Mouse (Mus musculus) intestine, embryonic 16.5 days (tissue): ENCODE results near the gene Pphln1. TPM values are rescaled to one million over a fixed set of nuclear protein-coding genes. Genes with fewer than 3 reads are reported as not detected.
A peak's percentile ranks its signal among the peaks of the same experiment; 100 is the strongest.

Source experiments
- ATAC-seq: fragments of 200-750 bp; cut with Nextera tagmentation; 2 replicates; pipeline ENCODE4 v1.8.0; 2017; ENCODE audit warnings: moderate TSS enrichment, moderate library complexity
- H3K27ac ChIP-seq: fragments of 300-500 bp; sonication (generic); 2 replicates; pipeline ENCODE4 v1.5.1; 2014; ENCODE audit warnings: mild to moderate bottlenecking, low read length
- H3K27me3 ChIP-seq: fragments of 300-500 bp; sonication (generic); replicated peaks from 2 replicates; pipeline ENCODE4 v1.6.1; 2014; ENCODE audit warnings: low read length, control low read depth, mixed read lengths; ENCODE audit not compliant: control insufficient read depth, insufficient read depth
- H3K36me3 ChIP-seq: fragments of 300-500 bp; sonication (generic); 2 replicates; pipeline ENCODE4 v1.6.1; 2014; ENCODE audit warnings: low read length, control low read depth; ENCODE audit not compliant: control insufficient read depth, insufficient read depth
- H3K4me1 ChIP-seq: fragments of 300-500 bp; sonication (generic); 2 replicates; pipeline ENCODE4 v1.6.1; 2014; ENCODE audit warnings: low read length, control low read depth, mixed read lengths; ENCODE audit not compliant: control insufficient read depth, insufficient read depth
- H3K4me2 ChIP-seq: fragments of 300-500 bp; sonication (generic); 2 replicates; pipeline ENCODE4 v1.6.1; 2014; ENCODE audit warnings: low read depth, low read length, control low read depth
- H3K4me3 ChIP-seq: fragments of 300-500 bp; sonication (generic); 2 replicates; pipeline ENCODE4 v1.5.1; 2014; ENCODE audit warnings: mild to moderate bottlenecking, low read length
- H3K9ac ChIP-seq: fragments of 300-500 bp; sonication (generic); 2 replicates; pipeline ENCODE4 v1.6.1; 2014; ENCODE audit warnings: low read depth, low read length
- H3K9me3 ChIP-seq: fragments of 300-500 bp; sonication (generic); 2 replicates; pipeline ENCODE4 v1.6.1; 2016; ENCODE audit warnings: low read length, control low read depth; ENCODE audit not compliant: control insufficient read depth
- WGBS: fragments of 180-500 bp; shearing (Covaris S2); extraction: QIAGEN DNeasy Blood & Tissue Kit; methylation state at CpG from one replicate; pipeline ENCODE4 v1.1.7; 2014; 5-methylcytosine and 5-hydroxymethylcytosine counted together
- polyA plus RNA-seq: library from polyadenylated mRNA; unstranded; fragments of >200 nt; fragmentation: Nextera tagmentation; extraction: Ambion mirVana; gene quantifications from 2 replicates; pipeline ENCODE4 v1.2.1, GENCODE M21; 2015

The Pphln1 gene
- polyA plus RNA-seq, 1 experiment from 2014 or later, result 29.2 TPM

DNA sequence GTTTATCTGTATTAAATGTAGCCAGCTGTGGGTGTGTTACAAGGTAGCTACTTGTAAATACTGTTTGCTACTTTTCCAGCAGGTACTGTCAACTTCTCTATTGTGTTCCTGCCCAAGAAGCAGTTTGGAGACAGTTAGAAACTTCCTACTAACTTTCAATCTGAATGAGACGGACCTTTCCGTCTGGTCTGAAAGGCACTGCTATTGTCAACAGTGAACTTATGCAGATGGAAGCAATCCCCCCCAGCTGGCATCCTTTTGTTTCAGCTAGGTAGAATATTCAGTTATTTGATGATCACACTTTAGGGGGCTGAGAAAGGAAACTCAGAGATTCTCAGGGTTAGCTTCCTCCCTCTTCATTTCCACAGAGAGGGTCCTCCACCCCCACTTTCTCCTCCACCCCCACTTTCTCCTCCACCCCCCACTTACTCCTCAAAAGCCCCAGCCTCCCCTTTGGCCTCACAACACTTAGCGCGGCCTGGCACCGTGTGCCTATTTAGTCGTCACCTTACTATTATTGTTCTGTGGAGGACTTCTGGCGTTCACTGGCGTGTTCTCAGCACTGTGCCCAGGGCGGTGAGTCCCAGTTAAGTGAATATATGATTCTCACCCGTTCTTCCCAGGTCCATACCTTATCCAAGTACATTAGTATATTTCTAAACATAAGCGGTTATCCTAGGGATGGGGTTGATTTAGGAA is 123.1 kb downstream of the Pphln1 start:
- Histone ChIP-seq H3K4me2 (no peak overlapping the region), H3K27ac (no peak overlapping the region), H3K4me3 (no peak overlapping the region), H3K9ac (no peak overlapping the region), H3K9me3 (no peaks in the 10 kb centered on the region), H3K4me1 (peaks cover 20% of the 10 kb centered on the region), H3K36me3 (no peaks in the 10 kb centered on the region), H3K27me3 (no peaks in the 10 kb centered on the region)
- no peak for ATAC-seq
- WGBS, result 67% methylated on average over 11 of the region's 11 CpGs

DNA sequence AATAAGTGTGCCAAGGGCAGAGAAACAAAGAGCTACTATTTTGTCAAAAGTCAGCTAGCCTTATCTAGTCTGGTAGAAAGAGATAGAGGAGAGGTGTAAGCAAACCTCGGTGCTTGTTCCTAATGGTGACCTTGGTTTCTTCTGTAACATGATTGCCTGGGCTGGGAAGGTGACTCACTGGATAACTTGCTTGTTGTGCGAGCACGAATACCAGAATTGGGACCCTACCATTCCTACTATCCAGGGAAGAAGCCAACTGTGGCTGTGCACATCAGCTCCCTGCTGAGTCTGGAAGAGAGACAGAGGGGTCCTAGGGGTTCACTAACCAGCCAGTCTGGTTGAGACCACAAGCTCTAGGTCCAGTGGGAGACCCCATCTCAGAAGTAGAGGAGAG is 123.6 kb downstream of the Pphln1 start:
- no peak for ATAC-seq
- WGBS, result 40% methylated on average over 3 of the region's 3 CpGs
- Histone ChIP-seq H3K27me3 (no peaks in the 10 kb centered on the region), H3K9me3 (no peaks in the 10 kb centered on the region), H3K36me3 (no peaks in the 10 kb centered on the region), H3K4me2 (no peak overlapping the region), H3K27ac (no peak overlapping the region), H3K4me1 (peaks cover 20% of the 10 kb centered on the region), H3K9ac (no peak overlapping the region), H3K4me3 (no peak overlapping the region)

DNA sequence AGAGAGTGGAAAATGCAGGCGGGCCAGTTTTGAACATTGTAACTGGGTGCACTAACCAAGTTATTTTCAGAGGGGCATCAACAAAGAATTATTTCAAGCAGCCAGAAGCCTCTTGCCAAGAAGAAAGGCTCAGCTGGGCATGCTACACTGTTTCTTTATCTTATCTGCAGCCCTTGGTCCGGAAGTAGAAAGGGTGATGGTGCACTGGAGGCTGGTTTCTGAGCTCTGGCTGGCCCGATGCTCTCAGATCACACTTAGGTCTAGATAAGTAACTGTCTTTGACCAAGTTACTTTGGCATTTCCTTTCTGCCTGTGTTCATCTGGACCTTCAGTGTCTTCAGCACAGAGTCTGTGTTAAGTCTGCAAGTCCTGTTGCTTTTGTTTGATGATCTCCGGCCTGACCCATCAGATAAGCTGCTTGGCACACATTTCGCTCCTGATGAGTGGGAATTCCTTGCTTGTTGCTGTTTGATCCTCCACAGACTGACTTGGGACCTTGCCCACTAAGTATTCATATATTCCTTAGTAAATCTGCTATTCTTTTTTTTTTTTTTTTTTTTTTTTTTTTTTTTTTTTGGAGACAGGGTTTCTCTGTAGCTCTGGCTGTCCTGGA is 127.3 kb downstream of the Pphln1 start:
- Histone ChIP-seq H3K9ac (no peak overlapping the region), H3K4me2 (no peak overlapping the region), H3K4me3 (no peak overlapping the region), H3K9me3 (no peaks in the 10 kb centered on the region), H3K27me3 (no peaks in the 10 kb centered on the region), H3K36me3 (no peaks in the 10 kb centered on the region), H3K4me1 (peaks cover 13% of the 10 kb centered on the region), H3K27ac (no peak overlapping the region)
- WGBS, result 64% methylated on average over 5 of the region's 5 CpGs
- no peak for ATAC-seq

DNA sequence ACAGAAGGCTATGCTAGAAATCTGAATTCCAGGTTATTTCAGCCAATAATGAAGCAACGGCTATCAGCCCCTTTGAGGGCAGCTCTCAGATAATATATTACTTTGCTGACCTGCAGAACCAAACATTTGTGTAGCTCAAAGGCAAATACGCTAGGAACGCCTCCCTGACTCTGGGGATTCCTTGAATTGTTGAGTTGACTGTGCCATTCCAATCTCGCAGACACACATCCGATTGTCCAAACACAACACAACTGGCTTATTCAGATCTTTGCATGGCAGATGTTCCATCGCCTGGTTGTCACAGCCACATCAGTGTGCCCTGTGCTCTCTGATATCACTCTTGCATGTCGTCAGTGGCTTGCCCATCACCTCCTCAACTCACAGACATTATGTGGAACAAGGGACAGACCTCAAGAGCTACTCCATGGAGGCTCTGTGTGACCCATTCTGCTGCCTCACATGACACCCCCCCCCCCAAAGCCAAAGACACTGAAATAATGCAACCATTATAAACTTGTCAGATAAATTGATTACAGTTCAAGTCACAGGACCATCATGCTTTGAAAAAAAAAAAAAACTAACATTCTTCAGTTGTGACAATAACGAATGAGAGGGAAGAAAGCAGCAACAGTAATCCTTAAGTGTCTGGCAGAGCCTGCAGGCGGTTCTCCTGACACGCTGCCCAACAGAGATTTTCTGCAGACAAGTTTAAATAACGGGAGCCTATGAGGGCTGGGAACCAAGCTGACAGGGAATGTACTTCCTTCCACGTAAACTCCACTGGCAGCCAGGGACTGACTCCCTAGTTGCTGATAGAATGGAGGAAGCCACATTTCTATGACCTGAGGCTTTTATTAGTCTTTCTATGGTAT is 131.9 kb downstream of the Pphln1 start:
- Histone ChIP-seq H3K9ac (no peak overlapping the region), H3K4me3 (no peak overlapping the region), H3K36me3 (no peaks in the 10 kb centered on the region), H3K27ac (peak overlapping the region; percentile 59), H3K27me3 (no peaks in the 10 kb centered on the region), H3K4me2 (no peak overlapping the region), H3K9me3 (no peaks in the 10 kb centered on the region), H3K4me1 (peaks cover 19% of the 10 kb centered on the region)
- ATAC-seq, result no peak
- 24% methylated on average over 12 of the region's 12 CpGs for WGBS

DNA sequence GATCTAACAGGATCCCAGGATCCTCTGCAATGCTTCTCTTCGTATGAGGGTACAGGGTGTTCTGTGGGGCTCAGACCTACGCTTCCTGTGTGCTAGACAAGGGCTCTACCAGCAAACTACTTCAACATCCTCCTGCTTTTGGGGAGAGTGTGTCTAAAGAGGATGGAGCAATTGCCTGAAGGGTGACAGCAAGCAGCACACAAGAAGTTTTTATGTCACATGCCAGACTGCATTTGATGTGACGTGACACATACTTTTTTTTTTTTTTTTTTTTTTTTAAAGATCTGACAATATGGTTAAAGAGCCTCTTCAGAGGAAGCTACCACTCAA is 132.5 kb downstream of the Pphln1 start:
- H3K9ac ChIP-seq, result no peak overlapping the region
- 55% methylated on average over 3 of the region's 3 CpGs for WGBS
- peaks cover 19% of the 10 kb centered on the region for H3K4me1 ChIP-seq
- H3K4me3 ChIP-seq, result no peak overlapping the region
- no peaks in the 10 kb centered on the region for H3K36me3 ChIP-seq
- ATAC-seq, result no peak
- H3K27me3 ChIP-seq, result no peaks in the 10 kb centered on the region
- peak overlapping the region; percentile 59 for H3K27ac ChIP-seq
- no peak overlapping the region for H3K4me2 ChIP-seq
- no peaks in the 10 kb centered on the region for H3K9me3 ChIP-seq

DNA sequence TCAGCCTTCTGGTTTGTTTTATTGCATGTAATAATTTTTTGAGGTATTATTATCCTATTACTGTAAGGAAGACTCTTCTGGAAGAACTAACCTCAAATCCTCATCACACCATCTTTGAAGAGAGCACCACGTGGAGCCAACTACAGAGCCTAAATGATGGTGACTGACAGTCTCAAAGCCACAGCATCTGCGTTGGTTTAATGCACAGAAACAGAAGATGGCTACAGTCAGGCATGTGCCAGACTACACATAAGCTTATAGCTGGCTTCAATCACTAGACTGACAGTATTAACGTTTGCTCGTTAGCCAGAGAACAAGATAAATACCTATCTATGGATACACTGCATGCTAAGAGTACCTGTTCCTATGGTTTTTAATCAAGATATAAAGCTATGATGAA is 138.0 kb downstream of the Pphln1 start:
- Histone ChIP-seq H3K36me3 (no peaks in the 10 kb centered on the region), H3K27me3 (no peaks in the 10 kb centered on the region), H3K4me3 (no peak overlapping the region), H3K4me2 (no peak overlapping the region), H3K9me3 (no peaks in the 10 kb centered on the region), H3K4me1 (peaks cover 16% of the 10 kb centered on the region), H3K9ac (no peak overlapping the region), H3K27ac (no peak overlapping the region)
- 68% methylated on average over 4 of the region's 4 CpGs for WGBS
- ATAC-seq, result no peak

DNA sequence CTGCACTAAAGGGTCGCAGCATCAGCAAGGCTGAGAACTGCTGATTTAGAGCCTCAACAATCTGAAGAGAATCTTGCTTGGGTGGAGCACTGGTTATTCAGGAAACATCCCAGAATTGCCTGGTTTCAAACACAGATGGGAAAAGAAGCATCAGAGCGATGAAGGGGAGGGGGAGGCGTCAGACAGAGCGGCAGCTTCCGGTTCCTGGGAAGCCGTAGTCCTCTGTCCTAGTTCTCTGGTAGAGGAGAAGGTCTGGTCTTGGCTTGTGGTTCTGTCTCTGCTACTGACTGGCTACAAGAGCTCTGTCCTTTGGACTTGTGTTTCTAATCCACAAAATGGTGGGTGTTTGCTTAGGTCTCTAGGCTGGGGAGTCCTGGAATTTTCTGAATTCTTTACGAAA is 139.6 kb downstream of the Pphln1 start:
- H3K4me1 ChIP-seq, result peaks cover 11% of the 10 kb centered on the region
- H3K9ac ChIP-seq, result no peak overlapping the region
- H3K27ac ChIP-seq, result no peak overlapping the region
- H3K9me3 ChIP-seq, result no peaks in the 10 kb centered on the region
- no peak for ATAC-seq
- no peak overlapping the region for H3K4me3 ChIP-seq
- H3K36me3 ChIP-seq, result no peaks in the 10 kb centered on the region
- no peaks in the 10 kb centered on the region for H3K27me3 ChIP-seq
- H3K4me2 ChIP-seq, result no peak overlapping the region
- 74% methylated on average over 7 of the region's 7 CpGs for WGBS

GRCm38 (mm10) chr15:93538551-93539205 is 140.5 kb downstream of the Pphln1 start:
- ATAC-seq, result no peak
- Histone ChIP-seq H3K4me3 (no peak overlapping the region), H3K9me3 (no peaks in the 10 kb centered on the region), H3K4me1 (peaks cover 11% of the 10 kb centered on the region), H3K36me3 (no peaks in the 10 kb centered on the region), H3K4me2 (no peak overlapping the region), H3K27me3 (no peaks in the 10 kb centered on the region), H3K27ac (no peak overlapping the region), H3K9ac (no peak overlapping the region)
- WGBS, result 86% methylated on average over 21 of the region's 21 CpGs

GRCm38 (mm10) chr15:93539415-93539814 is 141.3 kb downstream of the Pphln1 start:
- Histone ChIP-seq H3K27me3 (no peaks in the 10 kb centered on the region), H3K27ac (no peak overlapping the region), H3K4me3 (no peak overlapping the region), H3K9me3 (no peaks in the 10 kb centered on the region), H3K36me3 (no peaks in the 10 kb centered on the region), H3K9ac (no peak overlapping the region), H3K4me1 (peaks cover 11% of the 10 kb centered on the region), H3K4me2 (no peak overlapping the region)
- peak; percentile 92 for ATAC-seq
- WGBS, result 52% methylated on average over 3 of the region's 3 CpGs
